Mouse (Mus musculus) stomach, postnatal 0 days (tissue): ENCODE measurements around the gene Bmt2. TPM values are rescaled to one million over a fixed set of nuclear protein-coding genes. Genes with fewer than 3 reads are reported as not detected.
A peak's percentile ranks its signal among the peaks of the same experiment; 100 is the strongest.

Experiments
- ATAC-seq: fragments of 200-750 bp; cut with Nextera tagmentation; 2 replicates; pipeline ENCODE4 v1.8.0; 2017; ENCODE audit not compliant: low FRiP score, low TSS enrichment
- DNase-seq: peaks from one replicate; pipeline ENCODE4 v3.0.0-alpha.2; 2016; ENCODE audit warnings: low spot score
- H3K27ac ChIP-seq: fragments of 300-500 bp; sonication (generic); replicated peaks from 2 replicates; pipeline ENCODE4 v1.5.1; 2014; ENCODE audit warnings: mild to moderate bottlenecking, control low read depth
- H3K27me3 ChIP-seq: fragments of 300-500 bp; sonication (generic); 2 replicates; pipeline ENCODE4 v1.6.1; 2014; ENCODE audit warnings: low read length; ENCODE audit not compliant: control insufficient read depth, insufficient read depth
- H3K36me3 ChIP-seq: fragments of 300-500 bp; sonication (generic); 2 replicates; pipeline ENCODE4 v1.6.1; 2014; ENCODE audit warnings: low read length, mixed read lengths; ENCODE audit not compliant: control insufficient read depth, insufficient read depth
- H3K4me1 ChIP-seq: fragments of 300-500 bp; sonication (generic); replicated peaks from 2 replicates; pipeline ENCODE4 v1.6.1; 2014; ENCODE audit warnings: antibody characterized with exemption; ENCODE audit not compliant: control insufficient read depth, insufficient read depth
- H3K4me2 ChIP-seq: fragments of 300-500 bp; sonication (generic); replicated peaks from 2 replicates; pipeline ENCODE4 v1.6.1; 2014; ENCODE audit warnings: low read depth, mild to moderate bottlenecking, control low read depth, moderate library complexity
- H3K4me3 ChIP-seq: fragments of 300-500 bp; sonication (generic); 2 replicates; pipeline ENCODE4 v1.5.1; 2014; ENCODE audit warnings: low read depth, low read length, control low read depth
- H3K9ac ChIP-seq: fragments of 300-500 bp; sonication (generic); 2 replicates; pipeline ENCODE4 v1.6.1; 2014; ENCODE audit warnings: mild to moderate bottlenecking, low read length, control low read depth, mixed read lengths
- H3K9me3 ChIP-seq: fragments of 300-500 bp; sonication (generic); 2 replicates; pipeline ENCODE4 v1.6.1; 2016; ENCODE audit warnings: low read length; ENCODE audit not compliant: control insufficient read depth
- CTCF ChIP-seq: IDR thresholded peaks from 2 replicates; pipeline ENCODE4 v1.5.1; 2016; ENCODE audit warnings: antibody characterized with exemption, low read depth, mild to moderate bottlenecking, moderate library complexity
- EP300 ChIP-seq: optimal IDR thresholded peaks from 2 replicates; pipeline ENCODE3; 2016; ENCODE audit warnings: antibody characterized with exemption
- WGBS: fragments of 180-500 bp; shearing (Covaris S2); extraction: QIAGEN DNeasy Blood & Tissue Kit; methylation state at CpG from one replicate; pipeline ENCODE4 v1.1.7; 2014; 5-methylcytosine and 5-hydroxymethylcytosine counted together
- polyA plus RNA-seq: library from polyadenylated mRNA; unstranded; fragments of >200 nt; fragmentation: Nextera tagmentation; extraction: Ambion mirVana; gene quantifications from 2 replicates; pipeline ENCODE4 v1.2.1, GENCODE M21; 2015

Gene Bmt2
- polyA plus RNA-seq, 1 experiment from 2014 or later: 6.4 TPM

GRCm38 (mm10) chr6:13610869-13611268 is 66.9 kb downstream of the Bmt2 start:
- no peak for TF ChIP-seq CTCF
- TF ChIP-seq EP300: no peak
- no peaks in the 10 kb centered on the region for H3K27me3 ChIP-seq
- no peaks in the 10 kb centered on the region for H3K36me3 ChIP-seq
- no peak overlapping the region for H3K4me3 ChIP-seq
- 0 out of 2 replicates have a peak, but pooled peaks cover 3% of the 10 kb centered on the region for H3K4me1 ChIP-seq
- H3K9me3 ChIP-seq: no peaks in the 10 kb centered on the region
- DNase-seq (no peak), ATAC-seq (no peak)
- H3K9ac ChIP-seq: no peak overlapping the region
- H3K4me2 ChIP-seq: no peak overlapping the region
- 91% methylated on average over 2 of the region's 2 CpGs for WGBS
- H3K27ac ChIP-seq: no peak overlapping the region

DNA sequence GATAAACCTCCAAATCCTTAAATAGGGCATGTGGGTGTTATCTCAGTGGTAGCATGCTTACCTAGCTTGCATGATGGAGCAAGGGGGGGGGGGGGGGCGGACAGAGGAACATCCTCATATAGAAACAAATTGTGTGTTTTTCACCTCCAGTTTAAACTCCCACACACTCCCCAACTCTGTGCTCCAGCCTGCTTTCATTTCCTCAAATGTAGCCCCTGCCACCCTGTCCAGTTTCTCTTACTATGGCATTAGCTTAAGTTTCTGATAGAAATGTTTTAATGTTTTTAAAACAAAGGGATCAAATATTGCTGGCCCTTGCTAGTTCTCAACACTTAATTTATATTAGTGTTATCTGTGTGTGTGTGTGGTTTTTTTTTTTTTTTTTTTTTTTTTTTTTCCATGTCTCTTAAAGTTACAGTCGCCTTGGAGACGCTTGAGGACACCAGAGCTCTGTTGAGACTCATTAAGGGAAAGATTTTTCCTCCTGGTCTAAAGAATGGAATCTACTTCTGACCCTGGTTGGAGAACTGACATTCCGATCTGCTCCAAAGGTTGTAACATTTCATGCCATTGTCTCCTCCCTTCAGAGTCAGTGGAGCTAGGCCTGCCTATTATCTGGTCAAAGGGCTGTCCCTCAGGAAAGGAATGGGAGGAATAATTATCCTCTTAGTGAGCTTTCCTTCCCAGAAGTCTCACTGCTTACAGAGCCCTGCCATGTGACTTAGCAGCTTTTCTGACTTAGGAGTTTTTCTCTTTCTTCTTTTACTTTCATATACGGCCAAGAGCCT is 68.2 kb downstream of the Bmt2 start:
- no peak for DNase-seq
- 74% methylated on average over 5 of the region's 5 CpGs for WGBS
- Histone ChIP-seq H3K9ac (no peak overlapping the region), H3K36me3 (no peaks in the 10 kb centered on the region), H3K27ac (no peak overlapping the region), H3K9me3 (no peaks in the 10 kb centered on the region), H3K27me3 (no peaks in the 10 kb centered on the region), H3K4me3 (no peak overlapping the region), H3K4me2 (no peak overlapping the region), H3K4me1 (0 out of 2 replicates have a peak, but pooled peaks cover 3% of the 10 kb centered on the region)
- no peak for ATAC-seq
- TF ChIP-seq CTCF (no peak), EP300 (no peak)

DNA sequence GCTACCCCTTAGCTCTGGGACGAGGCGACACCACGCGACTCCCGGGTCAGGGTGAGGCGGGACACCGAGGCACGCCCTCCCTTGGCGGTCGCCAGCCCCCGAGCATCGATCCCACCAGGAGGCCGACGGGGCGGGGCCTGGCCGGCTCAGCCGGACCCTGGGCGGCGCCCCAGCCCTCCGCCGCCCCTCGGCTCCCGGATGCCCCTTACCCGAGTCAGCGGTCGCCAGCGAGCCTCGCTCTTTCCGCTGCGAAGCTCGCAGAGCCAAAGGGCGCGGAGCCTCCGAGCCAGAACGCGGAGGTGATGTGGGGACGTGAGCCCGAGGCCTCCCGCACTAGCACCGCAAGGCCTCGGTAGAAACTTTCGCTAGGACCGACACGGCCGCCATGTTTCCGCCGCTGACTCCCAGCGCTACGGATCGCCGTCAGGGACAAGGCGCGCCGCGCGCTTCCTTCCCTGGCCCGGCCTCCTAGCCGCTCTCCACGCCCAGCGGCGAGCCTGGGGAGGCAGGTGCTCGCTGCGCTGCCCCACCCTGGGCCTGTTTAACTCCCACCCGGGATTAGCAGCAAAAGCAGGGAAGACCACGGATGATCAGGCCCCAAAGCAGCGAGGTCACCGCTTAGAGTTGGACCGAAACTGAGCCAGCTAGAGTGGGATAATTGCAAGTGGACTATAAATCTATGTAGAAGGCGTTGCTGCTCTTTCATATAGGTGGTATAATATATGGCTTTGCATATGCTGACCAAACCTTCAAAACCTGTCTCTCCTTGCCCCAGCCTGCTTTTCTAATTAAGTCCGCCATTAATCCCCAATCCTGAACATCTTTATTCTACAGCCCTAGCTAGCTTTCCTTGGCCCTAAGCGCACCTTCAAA is 69.9 kb downstream of the Bmt2 start, which contains the start of gene Tmem168:
Tmem168 (minus strand) TSS at position 480 of the 873 bp plus-strand sequence.
- no peaks in the 10 kb centered on the region for H3K9me3 ChIP-seq
- H3K27ac ChIP-seq: peak within 1 kb of the TSS; percentile 97
- peak; percentile 52 for TF ChIP-seq EP300
- peak; percentile 20; the same call in 1 of the 2 replicates for TF ChIP-seq CTCF
- H3K4me1 ChIP-seq: 0 out of 2 replicates have a peak, but pooled peaks cover 3% of the 10 kb centered on the region
- ATAC-seq (peak; percentile 97), DNase-seq (peak; percentile 94)
- H3K4me3 ChIP-seq: peak within 1 kb of the TSS; percentile 92
- 2% methylated on average over 58 of the region's 71 CpGs for WGBS
- H3K4me2 ChIP-seq: peak within 1 kb of the TSS; percentile 59
- no peaks in the 10 kb centered on the region for H3K27me3 ChIP-seq
- H3K9ac ChIP-seq: peak within 1 kb of the TSS; percentile 97
- 0 out of 2 replicates have a peak, but pooled peaks cover 3% of the 10 kb centered on the region for H3K36me3 ChIP-seq

DNA sequence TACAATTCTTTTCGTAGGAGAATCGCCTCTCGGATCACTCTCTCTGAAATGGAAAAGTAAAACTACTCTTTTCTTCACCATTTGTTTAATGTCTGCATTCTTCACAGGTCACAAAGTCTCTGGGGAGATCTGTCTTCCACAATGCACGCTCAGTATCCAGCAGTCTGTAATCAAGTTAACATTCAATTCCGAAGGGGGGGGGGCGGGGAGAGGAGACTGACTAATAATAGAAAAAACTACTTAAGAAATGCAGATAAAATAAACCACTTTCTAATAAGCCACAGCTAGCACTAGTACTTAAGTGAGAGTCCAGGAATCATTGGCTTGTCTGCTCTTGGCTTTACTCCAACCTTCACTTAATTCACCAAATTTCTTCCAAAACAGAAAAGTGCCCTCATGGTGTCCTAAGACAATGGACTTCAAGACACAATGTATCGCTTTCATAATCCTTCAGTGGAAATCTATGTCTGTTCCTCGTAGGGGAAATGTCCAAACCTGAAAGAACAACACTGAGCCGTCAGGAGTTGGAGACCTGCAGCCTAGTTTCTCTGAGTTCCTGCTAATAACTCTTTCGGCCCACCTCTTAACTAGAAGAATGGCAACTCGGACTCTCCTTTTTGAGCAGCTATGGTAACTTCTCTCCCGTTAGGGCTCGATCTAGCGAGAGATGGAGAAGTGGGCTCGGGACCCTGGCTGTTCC is 70.7 kb downstream of the Bmt2 start:
- no peaks in the 10 kb centered on the region for H3K9me3 ChIP-seq
- 5% methylated on average over 15 of the region's 15 CpGs for WGBS
- no peak for DNase-seq

GRCm38 (mm10) chr6:13606394-13606793 is 71.4 kb downstream of the Bmt2 start:
- ATAC-seq (no peak), DNase-seq (no peak)
- TF ChIP-seq EP300 (no peak), CTCF (no peak)
- Histone ChIP-seq H3K27me3 (no peaks in the 10 kb centered on the region), H3K9ac (no peak overlapping the region), H3K4me3 (no peak overlapping the region), H3K4me1 (0 out of 2 replicates have a peak, but pooled peaks cover 3% of the 10 kb centered on the region), H3K4me2 (peak overlapping the region; percentile 59), H3K9me3 (no peaks in the 10 kb centered on the region), H3K27ac (no peak overlapping the region), H3K36me3 (0 out of 2 replicates have a peak, but pooled peaks cover 3% of the 10 kb centered on the region)
- 78% methylated on average over 4 of the region's 4 CpGs for WGBS

More for the DNA sequence above, 70.7 kb downstream of the Bmt2 start:
- Histone ChIP-seq H3K36me3 (0 out of 2 replicates have a peak, but pooled peaks cover 3% of the 10 kb centered on the region), H3K4me3 (peak overlapping the region; percentile 92), H3K27me3 (no peaks in the 10 kb centered on the region), H3K4me1 (0 out of 2 replicates have a peak, but pooled peaks cover 3% of the 10 kb centered on the region), H3K9ac (peak overlapping the region; percentile 97), H3K27ac (peak overlapping the region; percentile 97), H3K4me2 (peak overlapping the region; percentile 59)
- TF ChIP-seq EP300 (no peak), CTCF (no peak)
- ATAC-seq: 0 out of 2 replicates have a peak, but pooled peaks have one; percentile 6
